Mouse (Mus musculus) heart, postnatal 36 days (tissue): ENCODE data around the gene Kctd5. TPM values are rescaled to one million over a fixed set of nuclear protein-coding genes. Genes with fewer than 3 reads are reported as not detected.
A peak's percentile ranks its signal among the peaks of the same experiment; 100 is the strongest.
"Not testable (repeated sequence)": the region's sequence is repeated elsewhere in the genome, so short reads cannot be mapped to it uniquely, and the experiment has no call there.

Source experiments
- DNase-seq, 2 experiments: peaks; one replicate each; pipeline ENCODE4 v3.0.0; 2021 to 2022
- intact Hi-C: fragments of 180-260 bp; cut with DNase I; formaldehyde crosslinking; loops from one replicate; pipeline ENCODE4 v1.15.1; 2025
- total RNA-seq, 2 experiments: library from RNA; stranded (reverse); gene quantifications; 2 replicates each; pipeline ENCODE4 v1.2.3; 2021

Kctd5 gene
- total RNA-seq, result 10 to 100 TPM in 1 of 2 experiments, 1 to 10 TPM in 1; 8.8 to 11.4 TPM

- peak; percentile 94 to 95 for DNase-seq
- intact Hi-C loops, result loop anchor here (2.0 kb wide), 1 partner anchor 68 kb away; no protein-coding TSS in a partner anchor
Measured at GRCm38 (mm10) chr17:24072919-24073696, at the start of gene Kctd5. Gene Kctd5 (minus strand): TSS chr17:24073485.

- no peak for DNase-seq
- intact Hi-C loops, result no loop called here
Measured at GRCm38 (mm10) chr17:24119446-24119845, 46.2 kb upstream of the Kctd5 start.

GRCm38 (mm10) chr17:24113031-24113430, 39.7 kb upstream of the Kctd5 start:
- DNase-seq, result no peak
- intact Hi-C loops, result no loop called here

GRCm38 (mm10) chr17:24111256-24111655, 38.0 kb upstream of the Kctd5 start:
- intact Hi-C loops, result no loop called here
- DNase-seq, result no peak

GRCm38 (mm10) chr17:24108896-24109295, 35.6 kb upstream of the Kctd5 start:
- intact Hi-C loops, result no loop called here
- peak in 1 of 2 experiments; percentile 38 for DNase-seq

GRCm38 (mm10) chr17:24105111-24105510, 31.8 kb upstream of the Kctd5 start:
- no peak for DNase-seq
- intact Hi-C loops, result no loop called here

- intact Hi-C loops, result no loop called here
- DNase-seq, result no peak
Measured at GRCm38 (mm10) chr17:24098354-24098753, 25.1 kb upstream of the Kctd5 start.

GRCm38 (mm10) chr17:24090575-24090974, 17.3 kb upstream of the Kctd5 start:
- DNase-seq, result no peak
- intact Hi-C loops, result no loop called here

- intact Hi-C loops, result not testable (repeated sequence)
Measured at GRCm38 (mm10) chr17:24086399-24086798, 13.1 kb upstream of the Kctd5 start.

GRCm38 (mm10) chr17:24084593-24084992, 11.3 kb upstream of the Kctd5 start:
- intact Hi-C loops, result no loop called here
- DNase-seq, result no peak

More at GRCm38 (mm10) chr17:24086399-24086798, 13.1 kb upstream of the Kctd5 start:
- DNase-seq, result not testable (repeated sequence)

GRCm38 (mm10) chr17:24077101-24077500, 3.8 kb upstream of the Kctd5 start:
- intact Hi-C loops, result no loop called here
- DNase-seq, result no peak

- intact Hi-C loops, result no loop called here
Measured at GRCm38 (mm10) chr17:24069531-24069930, 3.8 kb downstream of the Kctd5 start.

GRCm38 (mm10) chr17:24068271-24068670, 5.0 kb downstream of the Kctd5 start:
- intact Hi-C loops, result no loop called here
- DNase-seq, result no peak

More at GRCm38 (mm10) chr17:24069531-24069930, 3.8 kb downstream of the Kctd5 start:
- DNase-seq, result no peak

- DNase-seq, result no peak
- intact Hi-C loops, result no loop called here
Measured at GRCm38 (mm10) chr17:24062459-24063155, 10.7 kb downstream of the Kctd5 start.

- intact Hi-C loops, result no loop called here
- no peak for DNase-seq
Measured at GRCm38 (mm10) chr17:24057730-24058245, 15.5 kb downstream of the Kctd5 start.

- intact Hi-C loops, result no loop called here
- no peak for DNase-seq
Measured at GRCm38 (mm10) chr17:24056636-24057625, 16.4 kb downstream of the Kctd5 start.

- intact Hi-C loops, result no loop called here
- no peak for DNase-seq
Measured at GRCm38 (mm10) chr17:24049008-24049407, 24.3 kb downstream of the Kctd5 start.

GRCm38 (mm10) chr17:24048053-24048452, 25.2 kb downstream of the Kctd5 start:
- intact Hi-C loops, result no loop called here
- DNase-seq, result no peak

- no peak for DNase-seq
- intact Hi-C loops, result no loop called here
Measured at GRCm38 (mm10) chr17:24046026-24046425, 27.3 kb downstream of the Kctd5 start.

- intact Hi-C loops, result no loop called here
- no peak for DNase-seq
Measured at GRCm38 (mm10) chr17:24045608-24046007, 27.7 kb downstream of the Kctd5 start.
